Mouse (Mus musculus): ENCODE results near the gene Adam26a.
"Not testable (repeated sequence)": the region's sequence is repeated elsewhere in the genome, so short reads cannot be mapped to it uniquely, and the experiment has no call there.

The Adam26a gene

DNA sequence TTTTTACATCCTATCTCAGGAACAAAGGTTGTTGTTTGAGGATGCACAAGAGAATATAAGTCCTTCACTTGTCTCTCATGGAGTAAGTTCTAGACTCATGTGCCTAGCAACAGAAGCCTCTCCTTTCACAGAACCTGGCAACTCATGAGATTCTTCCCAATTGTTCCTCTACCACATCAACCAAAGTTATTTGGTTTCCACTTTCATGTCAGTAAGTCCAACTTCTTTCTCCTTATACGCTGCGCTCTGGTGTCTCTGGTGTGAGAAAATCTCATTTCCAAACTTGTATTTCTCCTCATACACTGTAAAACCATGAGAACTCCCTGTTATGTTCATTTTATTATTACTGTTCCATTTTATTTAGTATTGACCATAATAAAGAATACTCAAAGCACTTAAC is at the start of gene Adam26a:
Gene Adam26a, minus strand, starts transcription at position 101 of the 400 bp plus-strand sequence.
- DNase-seq (ENCODE audit: low spot score): not testable (repeated sequence)

DNA sequence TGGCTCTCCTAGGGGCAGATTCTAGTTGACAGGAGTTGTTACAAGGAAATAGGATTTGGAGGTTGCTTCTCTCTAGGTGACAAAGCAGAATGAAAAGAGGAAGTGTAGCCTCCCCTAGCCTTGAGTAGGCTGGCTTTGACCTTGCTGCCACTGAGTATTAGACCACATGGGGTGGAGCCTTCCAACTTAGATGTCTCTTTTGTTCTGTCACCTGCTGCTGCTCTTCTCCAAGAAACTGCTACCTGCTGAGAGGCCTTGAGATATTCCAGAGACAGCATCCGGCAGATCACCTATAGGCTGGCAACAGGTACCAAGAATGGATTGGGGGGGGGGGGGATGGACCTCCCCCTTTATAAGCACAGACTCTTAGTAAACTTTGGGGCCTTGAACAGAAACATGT is 39.5 kb upstream of the Adam26a start:
- DNase-seq (ENCODE audit: low spot score): no peak

DNA sequence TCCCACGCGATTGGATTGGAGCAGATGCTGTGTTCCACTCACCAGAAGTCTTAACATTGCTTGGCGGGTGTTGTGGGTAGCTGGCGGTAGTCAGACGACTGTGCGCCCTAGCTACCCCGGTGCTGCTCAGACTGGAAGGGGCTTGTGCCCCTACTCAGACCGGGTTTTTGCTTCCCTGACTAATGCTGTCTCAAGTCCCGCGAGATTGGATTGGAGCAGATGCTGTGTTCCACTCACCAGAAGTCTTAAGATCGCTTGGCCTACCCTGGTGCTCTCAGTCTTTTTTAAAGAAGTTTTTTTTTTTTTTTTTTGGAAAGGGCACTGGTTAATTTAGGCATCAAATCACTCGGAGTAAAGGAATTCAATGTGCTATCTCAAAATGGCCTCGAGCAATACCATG is 27.1 kb upstream of the Adam26a start:
- not testable (repeated sequence) for DNase-seq (ENCODE audit: low spot score)

DNA sequence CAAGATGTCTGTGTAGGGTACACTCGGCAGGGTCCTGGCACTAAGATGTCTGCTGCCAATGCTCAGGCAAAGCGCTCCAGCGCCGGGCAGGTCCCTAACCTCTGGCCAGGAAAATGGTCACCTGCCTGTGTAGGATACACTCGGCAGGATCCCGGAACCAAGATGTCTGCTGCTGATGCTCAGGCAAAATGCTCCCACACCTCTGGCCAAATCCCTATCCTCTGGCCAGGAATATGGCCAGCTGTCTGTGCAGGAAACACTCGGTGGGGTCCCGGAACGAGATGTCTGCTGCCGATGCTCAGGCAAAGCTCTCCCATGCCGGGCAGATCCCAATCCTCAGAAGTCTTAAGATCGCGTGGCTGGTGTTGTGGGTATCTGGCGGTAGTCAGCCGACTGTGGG is 26.7 kb upstream of the Adam26a start:
- DNase-seq (ENCODE audit: low spot score): not testable (repeated sequence)

DNA sequence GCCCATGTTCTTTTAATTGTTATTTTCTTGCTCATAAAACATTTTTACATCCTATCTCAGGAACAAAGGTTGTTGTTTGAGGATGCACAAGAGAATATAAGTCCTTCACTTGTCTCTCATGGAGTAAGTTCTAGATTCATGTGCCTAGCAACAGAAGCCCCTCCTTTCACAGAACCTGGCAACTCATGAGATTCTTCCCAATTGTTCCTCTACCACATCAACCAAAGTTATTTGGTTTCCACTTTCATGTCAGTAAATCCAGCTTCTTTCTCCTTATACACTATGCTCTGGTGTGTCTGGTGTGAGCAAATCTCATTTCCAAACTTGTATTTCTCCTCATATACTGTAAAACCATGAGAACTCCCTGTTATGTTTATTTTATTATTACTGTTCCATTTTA is 48.5 kb downstream of the Adam26a start, which contains the start of gene Adam26b:
Gene Adam26b, minus strand, starts transcription at position 101 of the 400 bp plus-strand sequence.
- DNase-seq (ENCODE audit: low spot score): not testable (repeated sequence)

Data from retina, embryonic 14.5 days (tissue).